Mouse (Mus musculus) limb, embryonic 14.5 days (tissue): ENCODE results near the gene Hras. TPM values are rescaled to one million over a fixed set of nuclear protein-coding genes. Genes with fewer than 3 reads are reported as not detected.
A peak's percentile ranks its signal among the peaks of the same experiment; 100 is the strongest.

ENCODE experiments used
- ATAC-seq: fragments of 200-750 bp; cut with Nextera tagmentation; 2 replicates; pipeline ENCODE4 v1.8.0; 2017; ENCODE audit warnings: low read depth, moderate number of reproducible peaks, moderate TSS enrichment; ENCODE audit not compliant: low FRiP score
- DNase-seq: peaks from one replicate; pipeline ENCODE4 v3.0.0-alpha.2; 2015; ENCODE audit warnings: low spot score
- H3K27ac ChIP-seq: fragments of 300-500 bp; sonication (generic); replicated peaks from 2 replicates; pipeline ENCODE4 v1.5.1; 2014; ENCODE audit warnings: low read depth, mild to moderate bottlenecking, low read length, moderate library complexity, mixed read lengths
- H3K27me3 ChIP-seq: fragments of 300-500 bp; sonication (generic); 2 replicates; pipeline ENCODE4 v1.6.1; 2014; ENCODE audit warnings: low read length, mixed read lengths; ENCODE audit not compliant: control insufficient read depth, insufficient read depth
- H3K36me3 ChIP-seq: fragments of 300-500 bp; sonication (generic); 2 replicates; pipeline ENCODE4 v1.6.1; 2014; ENCODE audit warnings: mild to moderate bottlenecking, low read length, moderate library complexity, mixed read lengths; ENCODE audit not compliant: control insufficient read depth, insufficient read depth
- H3K4me1 ChIP-seq: fragments of 300-500 bp; sonication (generic); 2 replicates; pipeline ENCODE4 v1.6.1; 2014; ENCODE audit warnings: antibody characterized with exemption, low read length, mixed read lengths; ENCODE audit not compliant: control insufficient read depth, insufficient read depth
- H3K4me2 ChIP-seq: fragments of 300-500 bp; sonication (generic); replicated peaks from 2 replicates; pipeline ENCODE4 v1.6.1; 2014; ENCODE audit warnings: low read depth, mild to moderate bottlenecking, low read length, moderate library complexity; ENCODE audit not compliant: severe bottlenecking
- H3K4me3 ChIP-seq: fragments of 300-500 bp; sonication (generic); replicated peaks from 2 replicates; pipeline ENCODE4 v1.5.1; 2014; ENCODE audit warnings: low read length
- H3K9ac ChIP-seq: fragments of 300-500 bp; sonication (generic); 2 replicates; pipeline ENCODE4 v1.6.1; 2014; ENCODE audit warnings: mild to moderate bottlenecking, low read depth, low read length, moderate library complexity; ENCODE audit not compliant: severe bottlenecking
- H3K9me3 ChIP-seq: fragments of 300-500 bp; sonication (generic); 2 replicates; pipeline ENCODE4 v1.6.1; 2016; ENCODE audit warnings: low read length; ENCODE audit not compliant: control insufficient read depth
- POLR2A ChIP-seq: fragments of 200-500 bp; IDR thresholded peaks from 2 replicates; pipeline ENCODE4 v1.8.0; 2012; ENCODE audit warnings: inconsistent platforms, mild to moderate bottlenecking, moderate library complexity, borderline replicate concordance; ENCODE audit not compliant: insufficient read depth, insufficient read length; ENCODE audit errors: extremely low read depth
- WGBS: fragments of 180-500 bp; shearing (Covaris S2); extraction: QIAGEN DNeasy Blood & Tissue Kit; methylation state at CpG from one replicate; pipeline ENCODE4 v1.1.7; 2014; 5-methylcytosine and 5-hydroxymethylcytosine counted together
- polyA plus RNA-seq, 2 experiments: library from polyadenylated mRNA; depleted of rRNA in 1 of 2; stranded (reverse) in 1 of 2; unstranded in 1 of 2; fragments of >200 nt; fragmentation: Nextera tagmentation in 1 of 2; extraction: Ambion mirVana in 1 of 2; gene quantifications; 2 replicates each; pipeline versions ENCODE4 v1.2.1 to v1.2.3; 2012 to 2014

The Hras gene
- polyA plus RNA-seq, 2 experiments, result 112 to 143 TPM

DNA sequence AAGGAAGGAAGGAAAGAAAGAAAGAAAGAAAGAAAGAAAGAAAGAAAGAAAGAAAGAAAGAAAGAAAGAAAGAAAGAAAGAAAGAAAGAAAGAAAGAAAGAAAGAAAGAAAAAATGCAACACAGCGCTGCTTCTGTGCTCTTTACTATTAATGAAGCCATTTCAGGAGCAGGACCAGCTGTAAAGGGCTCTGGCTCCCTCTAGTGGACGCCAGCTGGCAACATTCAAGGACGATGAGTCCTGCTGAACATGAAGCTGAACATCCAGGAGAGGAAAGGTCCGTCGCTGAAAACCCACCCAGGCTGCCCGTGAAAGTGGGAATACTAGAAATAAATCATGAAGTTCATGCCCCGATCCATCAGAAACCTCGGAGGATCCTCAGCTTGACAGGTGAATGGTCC is 17.6 kb downstream of the Hras start:
- no peak for TF ChIP-seq POLR2A
- Histone ChIP-seq H3K27me3 (no peaks in the 10 kb centered on the region; the same call in 1 of the 2 replicates), H3K9me3 (no peaks in the 10 kb centered on the region), H3K4me3 (no peak overlapping the region), H3K36me3 (no peaks in the 10 kb centered on the region), H3K4me2 (no peak overlapping the region), H3K27ac (no peak overlapping the region), H3K4me1 (peaks cover 6% of the 10 kb centered on the region; the same call in 1 of the 2 replicates), H3K9ac (no peak overlapping the region)
- DNase-seq (peak; percentile 90), ATAC-seq (no peak)
- WGBS, result 1% methylated on average over 8 of the region's 8 CpGs

- TF ChIP-seq POLR2A, result no peak
- WGBS, result 91% methylated on average over 4 of the region's 4 CpGs
- Histone ChIP-seq H3K27ac (no peak overlapping the region), H3K4me1 (peaks cover 6% of the 10 kb centered on the region; the same call in 1 of the 2 replicates), H3K4me2 (no peak overlapping the region), H3K9me3 (no peaks in the 10 kb centered on the region), H3K27me3 (no peaks in the 10 kb centered on the region; the same call in 1 of the 2 replicates), H3K9ac (no peak overlapping the region), H3K4me3 (no peak overlapping the region), H3K36me3 (no peaks in the 10 kb centered on the region)
- no peak for ATAC-seq
- DNase-seq, result no peak
Observed at GRCm38 (mm10) chr7:141175068-141175467, 18.7 kb downstream of the Hras start.

- WGBS, result 76% methylated on average over 5 of the region's 5 CpGs
- no peak for TF ChIP-seq POLR2A
- no peaks in the 10 kb centered on the region for H3K9me3 ChIP-seq
- ATAC-seq (no peak), DNase-seq (no peak)
- peak overlapping the region; percentile 90 for H3K27ac ChIP-seq
- peak overlapping the region; percentile 59 for H3K4me3 ChIP-seq
- H3K27me3 ChIP-seq, result no peaks in the 10 kb centered on the region; the same call in 1 of the 2 replicates
- peak overlapping the region; percentile 71; the same call in 1 of the 2 replicates for H3K9ac ChIP-seq
- peaks cover 6% of the 10 kb centered on the region; the same call in 1 of the 2 replicates for H3K4me1 ChIP-seq
- peak overlapping the region; percentile 85 for H3K4me2 ChIP-seq
- H3K36me3 ChIP-seq, result no peaks in the 10 kb centered on the region
Observed at GRCm38 (mm10) chr7:141173323-141173850, 20.4 kb downstream of the Hras start.

DNA sequence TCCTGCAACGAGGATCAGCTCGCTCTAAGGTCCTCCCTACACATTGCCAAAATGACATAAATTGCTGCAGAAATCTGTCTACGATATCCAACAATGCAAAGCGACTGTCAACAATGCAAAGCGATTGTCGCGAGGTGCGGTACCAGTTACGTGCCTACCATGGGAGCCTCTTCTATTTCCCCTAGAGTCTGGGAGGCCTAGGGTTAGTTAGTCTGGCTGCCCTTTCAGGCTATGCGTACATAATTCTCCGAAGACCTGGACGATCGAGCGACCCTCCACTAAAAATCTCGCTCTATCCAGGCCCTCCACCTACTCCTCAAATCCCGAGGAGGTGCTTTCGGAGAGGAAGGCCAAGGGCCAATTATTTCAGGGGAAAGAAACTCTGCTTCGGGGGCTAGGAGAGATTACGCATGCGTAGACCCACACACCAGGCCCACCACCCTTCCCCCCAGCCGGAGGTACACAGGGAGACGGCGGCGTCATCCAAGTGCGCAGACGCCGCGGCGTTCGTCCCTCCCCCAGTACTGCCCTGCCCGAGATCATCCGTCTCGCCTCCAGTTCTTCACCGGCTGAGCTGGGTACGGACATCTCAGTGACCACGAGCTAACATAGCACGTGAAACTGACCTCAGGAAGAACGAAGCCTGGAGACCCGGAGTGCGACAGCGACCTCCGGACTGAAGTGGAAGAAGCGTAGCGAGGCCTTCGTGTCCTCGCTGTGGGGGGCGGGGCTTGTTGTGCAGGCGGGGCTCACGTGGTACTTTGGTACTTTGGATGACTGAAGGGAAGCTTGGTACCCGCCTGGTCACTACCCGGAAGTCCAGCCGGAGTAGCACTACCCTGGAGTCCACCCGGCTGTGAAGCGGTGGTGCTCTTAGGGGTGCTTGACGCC is 21.4 kb downstream of the Hras start, which contains the start of gene Rnh1:
TSS of gene Rnh1 (minus strand) at position 742 of the 891 bp plus-strand sequence.
- Histone ChIP-seq H3K4me1 (peaks cover 13% of the 10 kb centered on the region), H3K36me3 (no peaks in the 10 kb centered on the region), H3K9ac (peak within 1 kb of the TSS; percentile 71), H3K4me3 (peak within 1 kb of the TSS; percentile 59), H3K27me3 (no peaks in the 10 kb centered on the region; the same call in 1 of the 2 replicates), H3K4me2 (peak within 1 kb of the TSS; percentile 85), H3K27ac (peak within 1 kb of the TSS; percentile 90), H3K9me3 (no peaks in the 10 kb centered on the region)
- TF ChIP-seq POLR2A, result peak; percentile 69; the same call in 1 of the 2 replicates
- ATAC-seq (peak; percentile 95), DNase-seq (peak; percentile 97)
- WGBS, result 4% methylated on average over 53 of the region's 55 CpGs

- no peak for DNase-seq
- TF ChIP-seq POLR2A, result no peak
- no peaks in the 10 kb centered on the region for H3K9me3 ChIP-seq
- H3K4me3 ChIP-seq, result no peak overlapping the region
- H3K36me3 ChIP-seq, result peaks cover 14% of the 10 kb centered on the region
- no peak overlapping the region for H3K27ac ChIP-seq
- no peak for ATAC-seq
- H3K9ac ChIP-seq, result no peak overlapping the region
- H3K4me1 ChIP-seq, result peaks cover 16% of the 10 kb centered on the region
- no peaks in the 10 kb centered on the region for H3K27me3 ChIP-seq
- H3K4me2 ChIP-seq, result no peak overlapping the region
Observed at GRCm38 (mm10) chr7:141169866-141170265, 23.9 kb downstream of the Hras start.
